Mouse (Mus musculus): ENCODE data around the gene Olfr318. TPM values are rescaled to one million over a fixed set of nuclear protein-coding genes. Genes with fewer than 3 reads are reported as not detected.

Olfr318 gene
- not detected for polyA plus RNA-seq (2014; fragmentation: Illumina TruSeq; extraction: RNeasy Lipid Tissue Mini Kit (QIAGEN cat#74804); ENCODE audit: low read depth, low replicate concordance)

DNA sequence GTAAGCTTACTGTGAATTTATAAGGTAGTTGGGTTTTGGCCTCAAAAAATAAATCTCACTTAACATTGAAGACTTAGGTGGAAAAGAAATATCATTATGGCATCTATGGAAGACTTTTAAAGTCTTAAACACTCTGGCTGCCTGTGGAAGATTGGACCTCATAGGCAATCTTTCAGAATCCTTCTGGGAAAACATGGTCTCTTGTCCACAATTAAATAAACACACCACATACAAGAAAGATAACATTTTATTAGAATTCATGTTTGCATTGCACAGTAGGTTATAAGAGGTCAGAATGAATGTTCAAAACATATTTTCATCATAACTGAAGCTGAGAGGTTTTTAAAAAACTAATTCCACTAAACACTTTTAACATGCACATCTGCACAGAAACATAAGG, at the start of gene Olfr318:
Olfr318 (minus strand) TSS at position 101 of the 400 bp plus-strand sequence.

GRCm38 (mm10) chr11:58772888-58773287, 49.1 kb upstream of the Olfr318 start, which contains the start of gene Olfr315:
Olfr315 (plus strand) TSS chr11:58773188.

GRCm38 (mm10) chr11:58752434-58752833, 28.6 kb upstream of the Olfr318 start, which contains the start of gene Olfr316:
Olfr316 (plus strand) TSS chr11:58752734.

DNA sequence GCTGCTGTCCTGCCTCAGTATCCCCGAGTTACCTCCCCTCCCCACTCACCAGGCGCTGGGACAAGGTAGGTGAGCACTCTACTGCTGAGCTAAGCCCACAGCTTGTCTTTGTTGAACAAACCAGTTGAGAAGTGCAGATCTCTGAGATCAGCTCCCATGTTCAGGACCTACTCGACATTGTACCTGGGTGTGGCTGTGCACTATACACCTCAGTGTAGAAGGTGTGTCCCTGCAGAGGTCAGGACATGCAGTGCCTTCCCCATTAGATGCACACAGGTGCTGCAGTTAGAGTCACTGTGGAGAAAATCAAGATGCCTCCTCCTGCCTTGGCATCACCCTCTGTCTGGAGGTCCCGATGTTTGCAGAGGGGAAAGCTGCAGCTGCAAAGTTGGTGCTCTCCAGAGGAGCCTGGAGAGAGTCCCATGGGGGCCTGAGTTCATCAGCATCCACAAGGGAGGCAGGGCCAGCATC, 15.0 kb upstream of the Olfr318 start, which contains the start of gene Olfr317:
Olfr317 (minus strand) TSS at position 421 of the 471 bp plus-strand sequence.

DNA sequence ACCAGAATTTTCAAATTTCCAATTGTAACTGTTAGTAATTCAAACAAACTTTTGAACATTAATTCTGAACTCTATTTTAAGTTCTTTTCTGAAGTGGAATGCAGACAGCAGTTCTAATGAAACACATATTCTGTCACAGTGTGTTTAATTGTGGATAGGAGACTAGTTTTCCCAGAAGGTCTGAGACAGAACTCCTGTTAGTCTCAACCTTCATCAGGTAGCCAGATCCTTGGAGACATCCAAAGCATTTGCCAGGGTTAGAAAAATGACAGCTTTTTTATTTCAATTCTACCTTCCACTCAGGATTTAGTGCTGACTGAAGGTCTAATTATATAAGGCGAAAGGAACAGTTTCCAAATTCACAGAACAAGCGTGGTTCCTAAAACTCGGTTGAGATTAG, 25.0 kb downstream of the Olfr318 start, which contains the start of gene Olfr319:
Olfr319 (plus strand) TSS at position 301 of the 400 bp plus-strand sequence.

DNA sequence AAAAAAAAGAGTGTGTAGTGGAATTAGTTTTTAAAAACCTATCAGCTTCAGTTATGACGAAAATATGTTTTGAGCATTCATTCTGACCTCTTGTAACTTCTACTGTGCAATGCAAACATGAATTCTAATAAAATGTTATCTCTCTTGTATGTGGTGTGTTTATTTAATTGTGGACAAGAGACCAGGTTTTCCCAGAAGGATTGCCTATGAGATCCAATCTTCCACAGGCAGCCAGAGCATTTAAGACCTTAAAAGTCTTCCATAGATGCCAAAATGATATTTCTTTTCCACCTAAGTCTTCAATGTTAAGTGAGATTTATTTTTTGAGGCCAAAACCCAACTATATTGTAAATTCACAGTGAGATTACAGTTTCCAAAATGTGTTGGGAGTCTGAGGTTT, 43.0 kb downstream of the Olfr318 start, which contains the start of gene Olfr320:
Olfr320 (plus strand) TSS at position 301 of the 400 bp plus-strand sequence.

Other genes starting within 250 kb of the Olfr318 start
- not detected for gene Olfr332, start 231.5 kb downstream of the Olfr318 start, polyA plus RNA-seq (2014; fragmentation: Illumina TruSeq; extraction: RNeasy Lipid Tissue Mini Kit (QIAGEN cat#74804); ENCODE audit: low read depth, low replicate concordance)
- gene Olfr331, start 221.4 kb downstream of the Olfr318 start, polyA plus RNA-seq (2014; fragmentation: Illumina TruSeq; extraction: RNeasy Lipid Tissue Mini Kit (QIAGEN cat#74804); ENCODE audit: low read depth, low replicate concordance), result not detected
- gene Olfr330, start 189.2 kb downstream of the Olfr318 start, polyA plus RNA-seq (2014; fragmentation: Illumina TruSeq; extraction: RNeasy Lipid Tissue Mini Kit (QIAGEN cat#74804); ENCODE audit: low read depth, low replicate concordance), result not detected
- gene Olfr329-ps, start 177.6 kb downstream of the Olfr318 start, polyA plus RNA-seq (2014; fragmentation: Illumina TruSeq; extraction: RNeasy Lipid Tissue Mini Kit (QIAGEN cat#74804); ENCODE audit: low read depth, low replicate concordance), result not detected
- gene Olfr328, start 168.4 kb downstream of the Olfr318 start, polyA plus RNA-seq (2014; fragmentation: Illumina TruSeq; extraction: RNeasy Lipid Tissue Mini Kit (QIAGEN cat#74804); ENCODE audit: low read depth, low replicate concordance), result not detected
- gene Olfr224, start 153.5 kb downstream of the Olfr318 start, polyA plus RNA-seq (2014; fragmentation: Illumina TruSeq; extraction: RNeasy Lipid Tissue Mini Kit (QIAGEN cat#74804); ENCODE audit: low read depth, low replicate concordance), result not detected
- gene Olfr325, start 146.3 kb downstream of the Olfr318 start, polyA plus RNA-seq (2014; fragmentation: Illumina TruSeq; extraction: RNeasy Lipid Tissue Mini Kit (QIAGEN cat#74804); ENCODE audit: low read depth, low replicate concordance), result not detected
- not detected for gene Olfr324, start 128.9 kb downstream of the Olfr318 start, polyA plus RNA-seq (2014; fragmentation: Illumina TruSeq; extraction: RNeasy Lipid Tissue Mini Kit (QIAGEN cat#74804); ENCODE audit: low read depth, low replicate concordance)
- not detected for gene 2210407C18Rik, start 107.9 kb downstream of the Olfr318 start, polyA plus RNA-seq (2014; fragmentation: Illumina TruSeq; extraction: RNeasy Lipid Tissue Mini Kit (QIAGEN cat#74804); ENCODE audit: low read depth, low replicate concordance)
- not detected for gene Olfr323, start 93.5 kb downstream of the Olfr318 start, polyA plus RNA-seq (2014; fragmentation: Illumina TruSeq; extraction: RNeasy Lipid Tissue Mini Kit (QIAGEN cat#74804); ENCODE audit: low read depth, low replicate concordance)
- gene Trim58, start 83.5 kb downstream of the Olfr318 start, polyA plus RNA-seq (2014; fragmentation: Illumina TruSeq; extraction: RNeasy Lipid Tissue Mini Kit (QIAGEN cat#74804); ENCODE audit: low read depth, low replicate concordance), result not detected
- gene Olfr322, start 65.2 kb downstream of the Olfr318 start, polyA plus RNA-seq (2014; fragmentation: Illumina TruSeq; extraction: RNeasy Lipid Tissue Mini Kit (QIAGEN cat#74804); ENCODE audit: low read depth, low replicate concordance), result not detected
- not detected for gene Olfr320, start 42.9 kb downstream of the Olfr318 start, polyA plus RNA-seq (2014; fragmentation: Illumina TruSeq; extraction: RNeasy Lipid Tissue Mini Kit (QIAGEN cat#74804); ENCODE audit: low read depth, low replicate concordance)
- gene Olfr319, start 24.9 kb downstream of the Olfr318 start, polyA plus RNA-seq (2014; fragmentation: Illumina TruSeq; extraction: RNeasy Lipid Tissue Mini Kit (QIAGEN cat#74804); ENCODE audit: low read depth, low replicate concordance), result not detected
- not detected for gene Olfr317, start 15.2 kb upstream of the Olfr318 start, polyA plus RNA-seq (2014; fragmentation: Illumina TruSeq; extraction: RNeasy Lipid Tissue Mini Kit (QIAGEN cat#74804); ENCODE audit: low read depth, low replicate concordance)
- gene Olfr316, start 28.7 kb upstream of the Olfr318 start, polyA plus RNA-seq (2014; fragmentation: Illumina TruSeq; extraction: RNeasy Lipid Tissue Mini Kit (QIAGEN cat#74804); ENCODE audit: low read depth, low replicate concordance), result not detected
- not detected for gene Olfr315, start 49.2 kb upstream of the Olfr318 start, polyA plus RNA-seq (2014; fragmentation: Illumina TruSeq; extraction: RNeasy Lipid Tissue Mini Kit (QIAGEN cat#74804); ENCODE audit: low read depth, low replicate concordance)
- not detected for gene Olfr314, start 58.9 kb upstream of the Olfr318 start, polyA plus RNA-seq (2014; fragmentation: Illumina TruSeq; extraction: RNeasy Lipid Tissue Mini Kit (QIAGEN cat#74804); ENCODE audit: low read depth, low replicate concordance)
- not detected for gene Fam183b, start 77.9 kb upstream of the Olfr318 start, polyA plus RNA-seq (2014; fragmentation: Illumina TruSeq; extraction: RNeasy Lipid Tissue Mini Kit (QIAGEN cat#74804); ENCODE audit: low read depth, low replicate concordance)
- not detected for gene Olfr313, start 91.0 kb upstream of the Olfr318 start, polyA plus RNA-seq (2014; fragmentation: Illumina TruSeq; extraction: RNeasy Lipid Tissue Mini Kit (QIAGEN cat#74804); ENCODE audit: low read depth, low replicate concordance)
- not detected for gene Olfr312, start 105.2 kb upstream of the Olfr318 start, polyA plus RNA-seq (2014; fragmentation: Illumina TruSeq; extraction: RNeasy Lipid Tissue Mini Kit (QIAGEN cat#74804); ENCODE audit: low read depth, low replicate concordance)
- not detected for gene Olfr311, start 115.2 kb upstream of the Olfr318 start, polyA plus RNA-seq (2014; fragmentation: Illumina TruSeq; extraction: RNeasy Lipid Tissue Mini Kit (QIAGEN cat#74804); ENCODE audit: low read depth, low replicate concordance)
- gene Gm12258, start 123.1 kb upstream of the Olfr318 start, polyA plus RNA-seq (2014; fragmentation: Illumina TruSeq; extraction: RNeasy Lipid Tissue Mini Kit (QIAGEN cat#74804); ENCODE audit: low read depth, low replicate concordance), result 6.3 TPM
- gene 2810021J22Rik, start 143.2 kb upstream of the Olfr318 start, polyA plus RNA-seq (2014; fragmentation: Illumina TruSeq; extraction: RNeasy Lipid Tissue Mini Kit (QIAGEN cat#74804); ENCODE audit: low read depth, low replicate concordance), result 8.4 TPM
- gene Zfp39, start 180.2 kb upstream of the Olfr318 start, polyA plus RNA-seq (2014; fragmentation: Illumina TruSeq; extraction: RNeasy Lipid Tissue Mini Kit (QIAGEN cat#74804); ENCODE audit: low read depth, low replicate concordance), result 7.6 TPM
- not detected for gene Btnl10, start 193.9 kb upstream of the Olfr318 start, polyA plus RNA-seq (2014; fragmentation: Illumina TruSeq; extraction: RNeasy Lipid Tissue Mini Kit (QIAGEN cat#74804); ENCODE audit: low read depth, low replicate concordance)
- gene Rnf187, start 214.9 kb upstream of the Olfr318 start, polyA plus RNA-seq (2014; fragmentation: Illumina TruSeq; extraction: RNeasy Lipid Tissue Mini Kit (QIAGEN cat#74804); ENCODE audit: low read depth, low replicate concordance), result 14.1 TPM
- not detected for gene Hist3h2ba, start 224.9 kb upstream of the Olfr318 start, polyA plus RNA-seq (2014; fragmentation: Illumina TruSeq; extraction: RNeasy Lipid Tissue Mini Kit (QIAGEN cat#74804); ENCODE audit: low read depth, low replicate concordance)
- 23.7 TPM for gene Hist3h2a, start 230.7 kb upstream of the Olfr318 start, polyA plus RNA-seq (2014; fragmentation: Illumina TruSeq; extraction: RNeasy Lipid Tissue Mini Kit (QIAGEN cat#74804); ENCODE audit: low read depth, low replicate concordance)
- gene Trim17, start 230.7 kb upstream of the Olfr318 start, polyA plus RNA-seq (2014; fragmentation: Illumina TruSeq; extraction: RNeasy Lipid Tissue Mini Kit (QIAGEN cat#74804); ENCODE audit: low read depth, low replicate concordance), result not detected

Data from kidney, adult 10 weeks (tissue).